Mouse (Mus musculus) CH12.LX (cell line): ENCODE results near the gene Ghrl.

Experiments
- CTCF ChIP-seq, 2 experiments: IDR thresholded peaks in 1 of 2; conservative IDR thresholded peaks in 1 of 2; 2 replicates each; pipeline ENCODE4 v1.5.1; 2011 to 2012; ENCODE audit warnings: low read depth in 2 of 2, low read length in 2 of 2, improper control_type of control experiment in 1 of 2, inconsistent platforms in 1 of 2, mild to moderate bottlenecking in 1 of 2, moderate library complexity in 1 of 2
- E2F4 ChIP-seq: IDR thresholded peaks from 2 replicates; pipeline ENCODE4 v1.6.1; 2011; ENCODE audit warnings: low read depth, low read length, improper control_type of control experiment; ENCODE audit not compliant: insufficient replicate concordance
- EP300 ChIP-seq: IDR thresholded peaks from 2 replicates; pipeline ENCODE4 v1.6.1; 2011; ENCODE audit warnings: low read length, improper control_type of control experiment
- MAZ ChIP-seq: IDR thresholded peaks from 2 replicates; pipeline ENCODE4 v1.6.1; 2012; ENCODE audit warnings: low read depth, mild to moderate bottlenecking, inconsistent platforms, low read length, improper control_type of control experiment, moderate library complexity
- POLR2A ChIP-seq: IDR thresholded peaks from 2 replicates; pipeline ENCODE4 v1.6.1; 2011; ENCODE audit warnings: low read depth, mild to moderate bottlenecking, improper control_type of control experiment, low read length
- SMC3 ChIP-seq: IDR thresholded peaks from 2 replicates; pipeline ENCODE4 v1.6.1; 2011; ENCODE audit warnings: low read depth, low read length, improper control_type of control experiment

DNA sequence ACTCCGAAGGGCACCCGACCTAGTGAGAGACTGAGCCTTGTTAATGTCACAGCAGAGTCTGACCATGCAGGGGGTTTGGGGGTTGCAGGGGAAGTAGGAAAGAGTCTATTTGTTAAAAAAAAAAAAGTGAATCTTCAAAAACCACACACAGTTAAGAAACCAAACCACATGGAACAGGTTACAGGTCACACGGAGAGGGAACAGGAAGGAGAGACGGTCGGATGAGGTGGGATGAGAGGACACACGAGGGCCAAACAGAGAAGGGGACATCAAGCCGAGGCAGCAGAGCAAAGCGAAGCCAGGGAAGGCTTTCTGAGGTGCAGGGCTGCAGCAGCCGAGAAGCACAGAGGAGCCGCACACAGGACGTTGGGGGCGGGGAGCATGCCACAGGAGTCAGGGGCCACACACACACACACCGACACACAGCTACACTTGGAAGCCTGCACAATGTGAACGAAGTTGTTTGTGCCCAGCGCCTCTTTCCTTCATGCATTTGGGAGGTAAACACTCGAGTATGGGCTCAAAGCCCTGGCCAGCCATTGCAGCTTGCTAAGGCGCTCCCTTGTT is 29.5 kb upstream of the Ghrl start:
- no peak for TF ChIP-seq MAZ
- TF ChIP-seq SMC3, result no peak
- TF ChIP-seq POLR2A, result no peak
- TF ChIP-seq EP300, result no peak
- no peak for TF ChIP-seq E2F4
- TF ChIP-seq CTCF (conservative IDR thresholded peaks at IDR 0.05 in 1 of 2, IDR thresholded peaks at IDR 0.05 in 1 of 2; ENCODE audit: low read depth in 2 of 2, low read length in 2 of 2), result no peak
